In genomic region chr16:91648220-91648550, GRCm38 (mm10) we compare ENCODE assay signal across 8 mouse cellular contexts. TPM values are rescaled to one million over a fixed set of nuclear protein-coding genes. Genes with fewer than 3 reads are reported as not detected.
A peak's percentile ranks its signal among the peaks of the same experiment; 100 is the strongest.
DNase-seq lines count a peak whose midpoint lies in the region; ATAC-seq and TF ChIP-seq lines count a peak whose summit lies in the region.

No protein-coding gene starts in this region.

- H3K9me3 ChIP-seq in embryonic facial prominence, embryonic 10.5 days: no peaks in the 10 kb centered on the region
- no peaks in the 10 kb centered on the region for H3K9me3 ChIP-seq in kidney, embryonic 15.5 days (replicated peaks)
- H3K9me3 ChIP-seq in liver, embryonic 13.5 days (replicated peaks): no peaks in the 10 kb centered on the region
- no peaks in the 10 kb centered on the region for H3K9me3 ChIP-seq in neural tube, embryonic 11.5 days (ENCODE audit: control insufficient read depth, low read length)
- H3K9me3 ChIP-seq in stomach, postnatal 0 days (ENCODE audit: control insufficient read depth, low read length): no peaks in the 10 kb centered on the region

- H3K27ac ChIP-seq in embryonic facial prominence, embryonic 10.5 days (replicated peaks): peak overlapping the region; percentile 99
- peak overlapping the region; percentile 99 for H3K27ac ChIP-seq in heart, adult 2 months
- peak overlapping the region; percentile 99 for H3K27ac ChIP-seq in kidney, embryonic 15.5 days
- peak overlapping the region; percentile 95 for H3K27ac ChIP-seq in liver, embryonic 13.5 days
- H3K27ac ChIP-seq in neural tube, embryonic 11.5 days (ENCODE audit: low read depth, low read length): peak overlapping the region; percentile 94; the same call in 1 of the 2 replicates
- peak overlapping the region; percentile 100 for H3K27ac ChIP-seq in stomach, postnatal 0 days (replicated peaks)

- TF ChIP-seq CTCF in heart, adult 2 months (IDR thresholded peaks at IDR 0.05): no peak
- no peak for TF ChIP-seq CTCF in stomach, postnatal 0 days (IDR thresholded peaks at IDR 0.05; ENCODE audit: low read depth)

- no peaks in the 10 kb centered on the region for H3K27me3 ChIP-seq in embryonic facial prominence, embryonic 10.5 days (replicated peaks; ENCODE audit: low read depth, poor library complexity, severe bottlenecking)
- H3K27me3 ChIP-seq in heart, adult 2 months (ENCODE audit: control insufficient read depth, insufficient read depth, low read length): no peaks in the 10 kb centered on the region
- H3K27me3 ChIP-seq in kidney, embryonic 15.5 days: no peaks in the 10 kb centered on the region
- H3K27me3 ChIP-seq in liver, embryonic 13.5 days: no peaks in the 10 kb centered on the region
- no peaks in the 10 kb centered on the region for H3K27me3 ChIP-seq in neural tube, embryonic 11.5 days (ENCODE audit: control insufficient read depth, insufficient read depth, low read length)
- H3K27me3 ChIP-seq in stomach, postnatal 0 days (ENCODE audit: control insufficient read depth, insufficient read depth, low read length): no peaks in the 10 kb centered on the region

- WGBS in embryonic facial prominence, embryonic 10.5 days: under 1% methylated on average over 25 of the region's 25 CpGs
- whole genome bisulfite sequencing in heart, adult 2 months: under 1% methylated on average over 25 of the region's 25 CpGs
- WGBS in kidney, embryonic 15.5 days: under 1% methylated on average over 25 of the region's 25 CpGs
- WGBS in liver, embryonic 13.5 days (ENCODE audit: insufficient replicate concordance): under 1% methylated on average over 25 of the region's 25 CpGs
- WGBS in neural tube, embryonic 11.5 days: under 1% methylated on average over 22 of the region's 25 CpGs
- WGBS in stomach, postnatal 0 days: under 1% methylated on average over 25 of the region's 25 CpGs

- peak overlapping the region; percentile 80 for H3K9ac ChIP-seq in heart, adult 2 months (ENCODE audit: low read depth, low read length)
- peak overlapping the region; percentile 81 for H3K9ac ChIP-seq in kidney, embryonic 15.5 days
- peak overlapping the region; percentile 84 for H3K9ac ChIP-seq in liver, embryonic 13.5 days
- peak overlapping the region; percentile 85 for H3K9ac ChIP-seq in neural tube, embryonic 11.5 days (ENCODE audit: low read length)
- peak overlapping the region; percentile 92 for H3K9ac ChIP-seq in stomach, postnatal 0 days (ENCODE audit: low read length)

- peaks cover 9% of the 10 kb centered on the region for H3K79me2 ChIP-seq in heart, adult 2 months (replicated peaks; ENCODE audit: control insufficient read depth, insufficient read depth, low read length)

- peaks cover 38% of the 10 kb centered on the region for H3K36me3 ChIP-seq in embryonic facial prominence, embryonic 10.5 days (replicated peaks)
- H3K36me3 ChIP-seq in heart, adult 2 months (ENCODE audit: control insufficient read depth, insufficient read depth, low read length): peaks cover 18% of the 10 kb centered on the region
- H3K36me3 ChIP-seq in kidney, embryonic 15.5 days: peaks cover 21% of the 10 kb centered on the region
- H3K36me3 ChIP-seq in liver, embryonic 13.5 days: peaks cover 27% of the 10 kb centered on the region
- peaks cover 3% of the 10 kb centered on the region for H3K36me3 ChIP-seq in neural tube, embryonic 11.5 days (ENCODE audit: control insufficient read depth, insufficient read depth, low read length)
- peaks cover 6% of the 10 kb centered on the region; the same call in 1 of the 2 replicates for H3K36me3 ChIP-seq in stomach, postnatal 0 days (ENCODE audit: control insufficient read depth, insufficient read depth, low read length)

- peaks cover 15% of the 10 kb centered on the region for H3K4me1 ChIP-seq in embryonic facial prominence, embryonic 10.5 days
- H3K4me1 ChIP-seq in heart, adult 2 months (ENCODE audit: control insufficient read depth, insufficient read depth, low read length): peaks cover 8% of the 10 kb centered on the region
- H3K4me1 ChIP-seq in kidney, embryonic 15.5 days: peaks cover 15% of the 10 kb centered on the region
- H3K4me1 ChIP-seq in liver, embryonic 13.5 days (replicated peaks): peaks cover 50% of the 10 kb centered on the region
- H3K4me1 ChIP-seq in neural tube, embryonic 11.5 days (ENCODE audit: control insufficient read depth, insufficient read depth, low read length): peaks cover 5% of the 10 kb centered on the region; the same call in 1 of the 2 replicates
- no peaks in the 10 kb centered on the region for H3K4me1 ChIP-seq in stomach, postnatal 0 days (replicated peaks; ENCODE audit: control insufficient read depth, insufficient read depth)

- peak; percentile 72 for ATAC-seq in kidney, embryonic 15.5 days (replicated peaks; ENCODE audit: low FRiP score)
- peak; percentile 58 for ATAC-seq in liver, embryonic 13.5 days (ENCODE audit: low read depth)
- ATAC-seq in neural tube, embryonic 11.5 days (ENCODE audit: insufficient read depth, low FRiP score, low TSS enrichment): peak; percentile 56
- peak; percentile 55 for ATAC-seq in stomach, postnatal 0 days (ENCODE audit: low FRiP score, low TSS enrichment)

- intact Hi-C loops in heart, adult 2 months (cut with DNase I): loop anchor here (5.0 to 10.0 kb wide), 3 partner anchors 39 to 283 kb away; partner anchors contain the start of genes Donson and Tmem50b

- TF ChIP-seq POLR2A in heart, adult 2 months (IDR thresholded peaks at IDR 0.05; ENCODE audit: insufficient read depth, low read depth, low read length): no peak

- peak; percentile 68 for DNase-seq in 3134 (ENCODE audit: extremely low read depth, insufficient read length, low spot score)
- peak; percentile 94 for DNase-seq in adrenal gland, postnatal 10 days
- DNase-seq in embryonic facial prominence, embryonic 10.5 days (ENCODE audit: low spot score): peak; percentile 88
- peak; percentile 87 for DNase-seq in heart, adult 2 months
- DNase-seq in liver, embryonic 13.5 days: peak; percentile 70
- peak; percentile 85 for DNase-seq in neural tube, embryonic 11.5 days (ENCODE audit: low spot score)
- DNase-seq in stomach, postnatal 0 days (ENCODE audit: low spot score): peak; percentile 84

- no peak for TF ChIP-seq EP300 in heart, adult 2 months (IDR thresholded peaks at IDR 0.05; ENCODE audit: insufficient read depth, low read depth, low read length)
- peak; percentile 10 for TF ChIP-seq EP300 in stomach, postnatal 0 days (optimal IDR thresholded peaks at IDR 0.05)

- peak overlapping the region; percentile 85 for H3K4me3 ChIP-seq in embryonic facial prominence, embryonic 10.5 days
- peak overlapping the region; percentile 75 for H3K4me3 ChIP-seq in heart, adult 2 months
- H3K4me3 ChIP-seq in kidney, embryonic 15.5 days (replicated peaks): peak overlapping the region; percentile 87
- peak overlapping the region; percentile 87 for H3K4me3 ChIP-seq in liver, embryonic 13.5 days (replicated peaks)
- peak overlapping the region; percentile 70 for H3K4me3 ChIP-seq in neural tube, embryonic 11.5 days (ENCODE audit: low read depth, low read length)
- H3K4me3 ChIP-seq in stomach, postnatal 0 days (ENCODE audit: low read depth, low read length): peak overlapping the region; percentile 78

- peak overlapping the region; percentile 97 for H3K4me2 ChIP-seq in kidney, embryonic 15.5 days
- H3K4me2 ChIP-seq in liver, embryonic 13.5 days: peak overlapping the region; percentile 85
- H3K4me2 ChIP-seq in neural tube, embryonic 11.5 days (ENCODE audit: low read depth): peak overlapping the region; percentile 98
- peak overlapping the region; percentile 66 for H3K4me2 ChIP-seq in stomach, postnatal 0 days (replicated peaks; ENCODE audit: low read depth)

RNA-seq across cellular contexts. Expression of gene Son, which starts 0.9 kb away (rescaled TPM):
- 100 to 1,000 TPM; 169 to 238 TPM for total RNA-seq in adrenal gland, postnatal 10 days (2021)
- 112 and 119 TPM in 2 replicates for polyA plus RNA-seq in embryonic facial prominence, embryonic 10.5 days (2016; fragmentation: Nextera tagmentation; extraction: Ambion mirVana)
- 100 to 1,000 TPM; 134 to 135 TPM for total RNA-seq in heart, adult 2 months (2021)
- 111 and 218 TPM in 2 replicates for polyA plus RNA-seq in heart, adult 2 months (2012; rRNA removed)
- 117 and 118 TPM in 2 replicates for polyA plus RNA-seq in kidney, embryonic 15.5 days (2015; fragmentation: Nextera tagmentation; extraction: Ambion mirVana)
- 47.8 and 49.8 TPM in 2 replicates for polyA plus RNA-seq in liver, embryonic 13.5 days (2015; fragmentation: Nextera tagmentation; extraction: Ambion mirVana)
- 130 and 133 TPM in 2 replicates for polyA plus RNA-seq in neural tube, embryonic 11.5 days (2014; fragmentation: Nextera tagmentation; extraction: Ambion mirVana)
- 62.3 and 65.8 TPM in 2 replicates for polyA plus RNA-seq in stomach, postnatal 0 days (2015; fragmentation: Nextera tagmentation; extraction: Ambion mirVana)

RNA-seq across cellular contexts. Expression of gene Gart, which starts 1.4 kb away (rescaled TPM):
- total RNA-seq in adrenal gland, postnatal 10 days (2021): 10 to 100 TPM; 93.3 to 94.2 TPM
- 168 and 185 TPM in 2 replicates for polyA plus RNA-seq in embryonic facial prominence, embryonic 10.5 days (2016; fragmentation: Nextera tagmentation; extraction: Ambion mirVana)
- 10 to 100 TPM; 62.7 to 66.2 TPM for total RNA-seq in heart, adult 2 months (2021)
- 25.0 and 43.4 TPM in 2 replicates for polyA plus RNA-seq in heart, adult 2 months (2012; rRNA removed)
- polyA plus RNA-seq in kidney, embryonic 15.5 days (2015; fragmentation: Nextera tagmentation; extraction: Ambion mirVana): 128 and 132 TPM in 2 replicates
- polyA plus RNA-seq in liver, embryonic 13.5 days (2015; fragmentation: Nextera tagmentation; extraction: Ambion mirVana): 116 and 126 TPM in 2 replicates
- 106 and 116 TPM in 2 replicates for polyA plus RNA-seq in neural tube, embryonic 11.5 days (2014; fragmentation: Nextera tagmentation; extraction: Ambion mirVana)
- 35.7 and 36.4 TPM in 2 replicates for polyA plus RNA-seq in stomach, postnatal 0 days (2015; fragmentation: Nextera tagmentation; extraction: Ambion mirVana)

RNA-seq across cellular contexts. Expression of gene Dnajc28, which starts 29.4 kb away (rescaled TPM):
- total RNA-seq in adrenal gland, postnatal 10 days (2021): 10 to 100 TPM; 10.9 to 15.4 TPM
- polyA plus RNA-seq in embryonic facial prominence, embryonic 10.5 days (2016; fragmentation: Nextera tagmentation; extraction: Ambion mirVana): 4.2 and 4.6 TPM in 2 replicates
- total RNA-seq in heart, adult 2 months (2021): 10 to 100 TPM; 31.1 to 34.1 TPM
- polyA plus RNA-seq in heart, adult 2 months (2012; rRNA removed): 9.8 and 19.5 TPM in 2 replicates
- 3.0 and 3.8 TPM in 2 replicates for polyA plus RNA-seq in kidney, embryonic 15.5 days (2015; fragmentation: Nextera tagmentation; extraction: Ambion mirVana)
- polyA plus RNA-seq in liver, embryonic 13.5 days (2015; fragmentation: Nextera tagmentation; extraction: Ambion mirVana): 1.4 and 2.5 TPM in 2 replicates
- 4.8 and 5.0 TPM in 2 replicates for polyA plus RNA-seq in neural tube, embryonic 11.5 days (2014; fragmentation: Nextera tagmentation; extraction: Ambion mirVana)
- polyA plus RNA-seq in stomach, postnatal 0 days (2015; fragmentation: Nextera tagmentation; extraction: Ambion mirVana): 1.1 and 1.4 TPM in 2 replicates

RNA-seq across cellular contexts. Expression of gene Donson, which starts 40.4 kb away (rescaled TPM):
- total RNA-seq in adrenal gland, postnatal 10 days (2021): 10 to 100 TPM in 1 of 2 experiments, 1 to 10 TPM in 1; 8.4 to 11.6 TPM
- 31.9 and 37.5 TPM in 2 replicates for polyA plus RNA-seq in embryonic facial prominence, embryonic 10.5 days (2016; fragmentation: Nextera tagmentation; extraction: Ambion mirVana)
- total RNA-seq in heart, adult 2 months (2021): 1 to 10 TPM; 3.9 to 4.9 TPM
- 2.4 and 5.8 TPM in 2 replicates for polyA plus RNA-seq in heart, adult 2 months (2012; rRNA removed)
- polyA plus RNA-seq in kidney, embryonic 15.5 days (2015; fragmentation: Nextera tagmentation; extraction: Ambion mirVana): 21.0 and 21.8 TPM in 2 replicates
- 33.9 and 36.7 TPM in 2 replicates for polyA plus RNA-seq in liver, embryonic 13.5 days (2015; fragmentation: Nextera tagmentation; extraction: Ambion mirVana)
- polyA plus RNA-seq in neural tube, embryonic 11.5 days (2014; fragmentation: Nextera tagmentation; extraction: Ambion mirVana): 33.7 and 36.3 TPM in 2 replicates
- polyA plus RNA-seq in stomach, postnatal 0 days (2015; fragmentation: Nextera tagmentation; extraction: Ambion mirVana): 5.4 TPM in 2 replicates

RNA-seq across cellular contexts. Expression of gene Tmem50b, which starts 50.6 kb away (rescaled TPM):
- 10 to 100 TPM; 33.8 to 38.3 TPM for total RNA-seq in adrenal gland, postnatal 10 days (2021)
- 25.6 and 28.5 TPM in 2 replicates for polyA plus RNA-seq in embryonic facial prominence, embryonic 10.5 days (2016; fragmentation: Nextera tagmentation; extraction: Ambion mirVana)
- 10 to 100 TPM; 47.0 to 62.7 TPM for total RNA-seq in heart, adult 2 months (2021)
- 63.4 and 99.8 TPM in 2 replicates for polyA plus RNA-seq in heart, adult 2 months (2012; rRNA removed)
- 35.6 and 35.8 TPM in 2 replicates for polyA plus RNA-seq in kidney, embryonic 15.5 days (2015; fragmentation: Nextera tagmentation; extraction: Ambion mirVana)
- 5.6 and 6.3 TPM in 2 replicates for polyA plus RNA-seq in liver, embryonic 13.5 days (2015; fragmentation: Nextera tagmentation; extraction: Ambion mirVana)
- polyA plus RNA-seq in neural tube, embryonic 11.5 days (2014; fragmentation: Nextera tagmentation; extraction: Ambion mirVana): 51.9 and 57.4 TPM in 2 replicates
- polyA plus RNA-seq in stomach, postnatal 0 days (2015; fragmentation: Nextera tagmentation; extraction: Ambion mirVana): 60.8 and 64.6 TPM in 2 replicates

Comparison
In these comparisons a context has a peak if more than half of its experiments do, and no peak if none do; other contexts are left out.
1. Peak in every context shown above with its lines: DNase-seq, ATAC-seq, H3K4me3 ChIP-seq and H3K27ac ChIP-seq.